Mouse (Mus musculus): Measurements from ENCODE around the gene Igdcc4.

GRCm38 (mm10) chr9:65172654-65173053, 71.4 kb downstream of the Igdcc4 start:
- TF ChIP-seq CTCF (IDR thresholded peaks at IDR 0.05; ENCODE audit: control insufficient read depth, insufficient read depth, insufficient replicate concordance, low read depth, low read length) = no peak
- no peak for TF ChIP-seq POLR2A (IDR thresholded peaks at IDR 0.05; ENCODE audit: control insufficient read depth, low read depth, low read length)
